Comparison of ENCODE assay signal across 25 mouse cellular contexts in the genomic region with DNA sequence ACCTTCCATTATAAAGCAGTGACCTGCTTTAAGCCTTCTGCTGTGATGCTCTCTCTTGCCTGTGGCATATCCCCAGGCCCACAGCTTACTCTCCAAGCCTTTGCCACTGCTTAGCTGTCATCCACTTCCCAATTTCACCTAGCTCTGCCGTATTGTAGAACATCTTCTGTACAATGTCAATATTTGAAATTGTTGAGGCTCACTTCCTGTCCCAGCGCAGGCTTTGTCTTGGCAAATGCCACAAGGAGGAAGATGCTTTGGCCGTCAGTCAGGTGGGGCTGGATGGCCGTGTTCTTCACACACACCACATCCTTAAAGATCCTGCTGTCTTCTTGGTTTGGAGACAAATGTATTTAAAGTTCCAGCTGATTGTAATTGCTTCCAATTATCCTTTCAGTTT. TPM values are rescaled to one million over a fixed set of nuclear protein-coding genes. Genes with fewer than 3 reads are reported as not detected.
"Had no signal": no experiment of that assay in that cellular context is flagged by ENCODE, and none has a peak within 500 bp of the region (broad histone marks: within the 10 kb centered on the region; RNA-seq: fewer than 3 reads in every experiment).

No protein-coding gene starts in this region.

- ATAC-seq: liver, postnatal 0 days; lung, postnatal 0 days; midbrain, embryonic 13.5 days; midbrain, embryonic 15.5 days had no signal

- H3K36me3 ChIP-seq: liver, embryonic 13.5 days; liver, embryonic 15.5 days; lung, embryonic 15.5 days; midbrain, embryonic 15.5 days; neural tube, embryonic 13.5 days; neural tube, embryonic 15.5 days; stomach, embryonic 15.5 days had no signal

- H3K4me3 ChIP-seq: liver, embryonic 13.5 days; liver, embryonic 15.5 days; lung, embryonic 15.5 days; megakaryocyte, embryonic 14.5 days; midbrain, embryonic 13.5 days; midbrain, embryonic 15.5 days; myocyte; neural tube, embryonic 13.5 days; neural tube, embryonic 15.5 days; stomach, embryonic 15.5 days had no signal

- H3K4me1 ChIP-seq: liver, embryonic 13.5 days; liver, embryonic 15.5 days; lung, embryonic 15.5 days; megakaryocyte, embryonic 14.5 days; midbrain, embryonic 15.5 days; neural tube, embryonic 13.5 days; neural tube, embryonic 15.5 days; stomach, embryonic 15.5 days had no signal

- H3K27me3 ChIP-seq: liver, embryonic 13.5 days; midbrain, embryonic 13.5 days; midbrain, embryonic 15.5 days; neural tube, embryonic 13.5 days; neural tube, embryonic 15.5 days; stomach, embryonic 15.5 days had no signal

- DNase-seq: liver, embryonic 13.5 days; liver, postnatal 0 days; lung, adult 2 months; lung, postnatal 14 days; lung, postnatal 36 days; right cerebral cortex, postnatal 25 days; right cerebral cortex, postnatal 4 days; spleen, adult 18-20 months; thymus, adult 18-20 months; thymus, postnatal 14 days; thymus, postnatal 36 days had no signal

- H3K9me3 ChIP-seq: liver, embryonic 13.5 days; liver, embryonic 15.5 days; lung, embryonic 15.5 days; midbrain, embryonic 13.5 days; midbrain, embryonic 15.5 days; neural tube, embryonic 13.5 days; neural tube, embryonic 15.5 days; stomach, embryonic 15.5 days had no signal

- H3K4me2 ChIP-seq: liver, embryonic 13.5 days; liver, embryonic 15.5 days; lung, embryonic 15.5 days; midbrain, embryonic 11.5 days; midbrain, embryonic 13.5 days; midbrain, embryonic 15.5 days; neural tube, embryonic 13.5 days; neural tube, embryonic 15.5 days; stomach, embryonic 15.5 days had no signal

- H3K9ac ChIP-seq: liver, embryonic 13.5 days; liver, embryonic 15.5 days; liver, postnatal 0 days; lung, embryonic 15.5 days; midbrain, embryonic 13.5 days; midbrain, embryonic 15.5 days; neural tube, embryonic 13.5 days; neural tube, embryonic 15.5 days; stomach, embryonic 15.5 days had no signal

- H3K27ac ChIP-seq: liver, embryonic 13.5 days; liver, embryonic 15.5 days; lung, embryonic 15.5 days; macrophage; midbrain, embryonic 13.5 days; midbrain, embryonic 15.5 days; neural tube, embryonic 13.5 days; neural tube, embryonic 15.5 days; stomach, embryonic 15.5 days; stomach, postnatal 0 days had no signal

RNA-seq across cellular contexts. Expression of a gene that starts 29.5 kb away (rescaled TPM):
- polyA plus RNA-seq: liver, embryonic 13.5 days; liver, embryonic 15.5 days; liver, postnatal 0 days; lung, embryonic 15.5 days; lung, postnatal 0 days; macrophage; small intestine, adult 2 months; stomach, postnatal 0 days had no signal
